In the genomic region with DNA sequence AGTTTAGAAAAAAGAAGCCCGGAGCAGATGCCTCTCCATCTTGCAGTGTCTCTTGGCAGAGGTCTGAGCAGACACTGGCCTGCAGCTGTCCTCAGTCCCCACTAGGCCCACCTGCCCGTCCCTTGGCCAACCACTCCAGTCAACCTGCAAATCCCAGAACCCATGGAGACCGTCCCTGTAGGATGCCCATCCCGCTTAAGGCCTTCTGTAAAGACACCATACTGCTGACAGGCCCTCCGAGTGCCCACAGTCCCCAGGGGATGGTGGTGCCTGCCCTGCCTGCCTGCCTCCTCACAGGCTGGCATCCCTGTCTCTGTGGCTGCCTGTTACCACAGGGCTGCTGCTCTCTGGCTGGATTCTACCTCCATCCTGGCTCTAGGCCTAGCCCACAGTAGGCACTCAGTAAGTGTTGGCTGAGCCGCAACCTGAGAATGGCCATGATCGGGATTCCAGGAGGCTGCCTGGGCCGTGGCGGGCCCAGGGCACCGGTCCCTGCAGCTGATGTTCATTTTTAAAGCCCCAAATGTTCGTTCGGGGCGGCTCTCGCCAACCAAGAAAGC, we compare ENCODE assay signal across 9 mouse cellular contexts. TPM values are rescaled to one million over a fixed set of nuclear protein-coding genes. Genes with fewer than 3 reads are reported as not detected.
DNase-seq lines count a peak whose midpoint lies in the region; ATAC-seq and TF ChIP-seq lines count a peak whose summit lies in the region.
"Had no signal": no experiment of that assay in that cellular context is flagged by ENCODE, and none has a peak within 500 bp of the region (broad histone marks: within the 10 kb centered on the region; RNA-seq: fewer than 3 reads in every experiment).

No protein-coding gene starts in this region.

- peaks cover 33% of the 10 kb centered on the region for H3K27me3 ChIP-seq in heart, postnatal 0 days (ENCODE audit: control insufficient read depth, insufficient read depth, low read length)
- peaks cover 7% of the 10 kb centered on the region; the same call in 1 of the 2 replicates for H3K27me3 ChIP-seq in embryonic facial prominence, embryonic 13.5 days
- no peaks in the 10 kb centered on the region for H3K27me3 ChIP-seq in limb, embryonic 14.5 days (ENCODE audit: control insufficient read depth, insufficient read depth, low read length)

- no peak for ATAC-seq in heart, postnatal 0 days (ENCODE audit: insufficient read depth, low read depth)
- ATAC-seq in embryonic facial prominence, embryonic 13.5 days (ENCODE audit: insufficient number of reproducible peaks, insufficient read depth, low FRiP score, low TSS enrichment, low read depth) = no peak
- ATAC-seq in limb, embryonic 14.5 days (ENCODE audit: low FRiP score, low read depth) = no peak

- no peak overlapping the region for H3K9ac ChIP-seq in heart, postnatal 0 days (replicated peaks; ENCODE audit: low read depth, low read length)
- H3K9ac ChIP-seq in embryonic facial prominence, embryonic 13.5 days = 0 out of 2 replicates have a peak overlapping the region, but pooled peaks have one; percentile 40
- no peak overlapping the region for H3K9ac ChIP-seq in limb, embryonic 14.5 days (ENCODE audit: low read depth, low read length, severe bottlenecking)

- intact Hi-C loops in left cerebral cortex, postnatal 14 days (cut with DNase I) = loop anchor here (10.0 kb wide), 1 partner anchor 70 kb away; a partner anchor contains a TSS

- peak overlapping the region; percentile 88; the same call in 1 of the 2 replicates for H3K4me2 ChIP-seq in heart, postnatal 0 days (ENCODE audit: low read depth, low read length)
- peak overlapping the region; percentile 76 for H3K4me2 ChIP-seq in embryonic facial prominence, embryonic 13.5 days
- peak overlapping the region; percentile 79 for H3K4me2 ChIP-seq in limb, embryonic 14.5 days (replicated peaks; ENCODE audit: low read depth, low read length, severe bottlenecking)

- WGBS in heart, postnatal 0 days = 76% methylated on average over 14 of the region's 14 CpGs
- WGBS in embryonic facial prominence, embryonic 13.5 days = 46% methylated on average over 14 of the region's 14 CpGs
- 44% methylated on average over 14 of the region's 14 CpGs for WGBS in limb, embryonic 14.5 days

- no peak for TF ChIP-seq CTCF in heart, postnatal 0 days (IDR thresholded peaks at IDR 0.05; ENCODE audit: low read depth)

- H3K4me1 ChIP-seq in heart, postnatal 0 days (ENCODE audit: control insufficient read depth, insufficient read depth) = peaks cover 20% of the 10 kb centered on the region
- peaks cover 77% of the 10 kb centered on the region for H3K4me1 ChIP-seq in embryonic facial prominence, embryonic 13.5 days
- H3K4me1 ChIP-seq in limb, embryonic 14.5 days (ENCODE audit: control insufficient read depth, insufficient read depth, low read length) = peaks cover 62% of the 10 kb centered on the region

- H3K36me3 ChIP-seq in heart, postnatal 0 days (replicated peaks; ENCODE audit: control insufficient read depth, insufficient read depth, low read length) = no peaks in the 10 kb centered on the region
- no peaks in the 10 kb centered on the region for H3K36me3 ChIP-seq in embryonic facial prominence, embryonic 13.5 days
- H3K36me3 ChIP-seq in limb, embryonic 14.5 days (ENCODE audit: control insufficient read depth, insufficient read depth, low read length) = no peaks in the 10 kb centered on the region

- TF ChIP-seq EP300 in heart, postnatal 0 days (IDR thresholded peaks at IDR 0.05; ENCODE audit: low read depth) = no peak

- no peak for TF ChIP-seq POLR2A in limb, embryonic 14.5 days (IDR thresholded peaks at IDR 0.05; ENCODE audit: borderline replicate concordance, extremely low read depth, insufficient read depth, insufficient read length)

- DNase-seq in heart, postnatal 0 days (ENCODE audit: low spot score) = no peak
- no peak for DNase-seq in heart, adult 9 months (ENCODE audit: low spot score in 2 of 2)
- peak; percentile 75 for DNase-seq in brain, adult 2 months (ENCODE audit: low read depth, low spot score)
- no peak for DNase-seq in limb, embryonic 14.5 days (ENCODE audit: low spot score)
- no peak for DNase-seq in urinary bladder, postnatal 10 days (ENCODE audit: low spot score)
- no peak for DNase-seq in left cerebral cortex, postnatal 14 days (ENCODE audit: low spot score in 2 of 2)
- no peak for DNase-seq in urinary bladder, postnatal 14 days (ENCODE audit: low spot score)

- H3K9me3 ChIP-seq in heart, postnatal 0 days (replicated peaks; ENCODE audit: control insufficient read depth, low read length) = no peaks in the 10 kb centered on the region
- no peaks in the 10 kb centered on the region for H3K9me3 ChIP-seq in embryonic facial prominence, embryonic 13.5 days
- H3K9me3 ChIP-seq in limb, embryonic 14.5 days (ENCODE audit: control insufficient read depth, low read length) = no peaks in the 10 kb centered on the region

- no peak overlapping the region for H3K27ac ChIP-seq in heart, postnatal 0 days (ENCODE audit: low read depth)
- H3K27ac ChIP-seq in embryonic facial prominence, embryonic 13.5 days = peak overlapping the region; percentile 88
- peak overlapping the region; percentile 19; the same call in 1 of the 2 replicates for H3K27ac ChIP-seq in limb, embryonic 14.5 days (replicated peaks; ENCODE audit: low read depth, low read length)
- H3K27ac ChIP-seq: macrophage had no signal

- H3K4me3 ChIP-seq in heart, postnatal 0 days (ENCODE audit: low read depth, low read length) = peak overlapping the region; percentile 52; the same call in 1 of the 2 replicates
- peak overlapping the region; percentile 66; the same call in 1 of the 2 replicates for H3K4me3 ChIP-seq in embryonic facial prominence, embryonic 13.5 days
- peak overlapping the region; percentile 38 for H3K4me3 ChIP-seq in limb, embryonic 14.5 days (replicated peaks; ENCODE audit: low read length)

RNA-seq across cellular contexts. Expression of a gene that starts 23.3 kb away (rescaled TPM):
- 36.7 and 43.6 TPM in 2 replicates for total RNA-seq in heart, postnatal 0 days (2014; rRNA removed; ENCODE audit: low replicate concordance)
- 3.0 TPM in 2 replicates for polyA plus RNA-seq in heart, postnatal 0 days (2015; fragmentation: Nextera tagmentation; extraction: Ambion mirVana)
- polyA plus RNA-seq in embryonic facial prominence, embryonic 13.5 days (2015; fragmentation: Nextera tagmentation; extraction: Ambion mirVana) = 15.2 and 15.8 TPM in 2 replicates
- 28.9 and 29.2 TPM in 2 replicates for polyA plus RNA-seq in limb, embryonic 14.5 days (2012; rRNA removed)
- 14.6 and 16.3 TPM in 2 replicates for polyA plus RNA-seq in limb, embryonic 14.5 days (2014; fragmentation: Nextera tagmentation; extraction: Ambion mirVana)
- total RNA-seq in left cerebral cortex, postnatal 14 days (2021) = 100 to 1,000 TPM; 127 to 151 TPM
